Mouse (Mus musculus) E14TG2a.4 (cell line): Measurements from ENCODE around the gene Bola1.

Source experiments
- CTCF ChIP-seq: conservative IDR thresholded peaks from 2 replicates; pipeline ENCODE4 v1.5.1; 2014; ENCODE audit warnings: low read length
- NANOG ChIP-seq: IDR thresholded peaks from 2 replicates; pipeline ENCODE4 v1.6.1; 2014; ENCODE audit warnings: borderline replicate concordance, low read length, mixed read lengths

- TF ChIP-seq CTCF (no peak), NANOG (no peak)
Measured at GRCm38 (mm10) chr3:96151836-96152235, 67.7 kb downstream of the Bola1 start.
